Mouse (Mus musculus) liver, embryonic 14.5 days (tissue): Measurements from ENCODE around the gene Szt2.

Experiments used
- CTCF ChIP-seq: IDR thresholded peaks from 2 replicates; pipeline ENCODE4 v1.5.1; 2016; ENCODE audit warnings: antibody characterized with exemption, low read depth, control low read depth
- EP300 ChIP-seq: IDR thresholded peaks from 2 replicates; pipeline ENCODE4 v1.6.1; 2016; ENCODE audit warnings: antibody characterized with exemption, low read depth

DNA sequence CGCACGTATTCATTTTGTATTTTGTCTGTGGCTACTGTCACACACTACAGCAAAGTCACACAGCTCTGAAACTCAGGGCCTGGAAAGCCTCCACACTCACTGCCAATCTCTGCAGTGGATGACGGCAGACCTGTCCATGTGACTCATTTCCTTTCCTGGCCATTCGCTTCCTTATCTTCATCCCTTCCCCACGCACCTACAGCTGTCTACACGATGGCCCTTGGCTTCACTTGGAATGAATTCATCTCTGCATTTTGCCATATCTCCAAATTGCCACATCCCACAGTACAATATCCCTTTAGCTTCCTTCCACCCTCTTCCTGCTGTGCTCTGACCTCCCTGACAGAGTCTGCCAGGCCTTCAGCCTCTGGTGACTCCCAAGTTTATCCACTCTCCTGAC, 14.6 kb downstream of the Szt2 start:
- TF ChIP-seq CTCF (no peak), EP300 (no peak)
